Mouse (Mus musculus): ENCODE measurements at regions not wholly inside any gene's neighbourhood (a gene's known extent, or its start where the extent isn't known, plus 50 kb on each side); places are given as distances from the start of the nearest gene placed in this dataset.
"Not testable (repeated sequence)": the region's sequence is repeated elsewhere in the genome, so short reads cannot be mapped to it uniquely, and the experiment has no call there.

- DNase-seq (ENCODE audit: low read depth, low spot score) = no peak
These were observed 67.2 kb downstream of the Qdpr start for GRCm38 (mm10) chr5:45382804-45383203.

- DNase-seq (ENCODE audit: low read depth, low spot score) = no peak
These were observed 71.5 kb downstream of the Qdpr start for GRCm38 (mm10) chr5:45378486-45378885.

- DNase-seq (ENCODE audit: low read depth, low spot score) = no peak
These were observed 77.0 kb downstream of the Qdpr start for GRCm38 (mm10) chr5:45373069-45373468.

- no peak for DNase-seq (ENCODE audit: low read depth, low spot score)
These were observed 81.6 kb downstream of the Qdpr start for GRCm38 (mm10) chr5:45368451-45368850.

GRCm38 (mm10) chr5:45360189-45360588, 89.8 kb downstream of the Qdpr start:
- no peak for DNase-seq (ENCODE audit: low read depth, low spot score)

- no peak for DNase-seq (ENCODE audit: low read depth, low spot score)
These were observed 109.6 kb downstream of the Qdpr start for GRCm38 (mm10) chr5:45340411-45340810.

GRCm38 (mm10) chr5:45336801-45337200, 113.2 kb downstream of the Qdpr start:
- DNase-seq (ENCODE audit: low read depth, low spot score) = no peak

GRCm38 (mm10) chr5:45324468-45324867, 125.6 kb downstream of the Qdpr start:
- not testable (repeated sequence) for DNase-seq (ENCODE audit: low read depth, low spot score)

- peak; percentile 1 for DNase-seq (ENCODE audit: low read depth, low spot score)
These were observed 126.5 kb downstream of the Qdpr start for GRCm38 (mm10) chr5:45323500-45323899.

GRCm38 (mm10) chr5:45318026-45318425, 132.0 kb downstream of the Qdpr start:
- DNase-seq (ENCODE audit: low read depth, low spot score) = no peak

GRCm38 (mm10) chr5:45301120-45301519, 148.9 kb downstream of the Qdpr start:
- DNase-seq (ENCODE audit: low read depth, low spot score) = no peak

- no peak for DNase-seq (ENCODE audit: low read depth, low spot score)
These were observed 151.2 kb downstream of the Qdpr start for GRCm38 (mm10) chr5:45298872-45299271.

- DNase-seq (ENCODE audit: low read depth, low spot score) = no peak
These were observed 154.9 kb downstream of the Qdpr start for GRCm38 (mm10) chr5:45295134-45295533.

- DNase-seq (ENCODE audit: low read depth, low spot score) = no peak
These were observed 157.0 kb downstream of the Qdpr start for GRCm38 (mm10) chr5:45292833-45293546.

- DNase-seq (ENCODE audit: low read depth, low spot score) = peak; percentile 59
These were observed 157.7 kb downstream of the Qdpr start for GRCm38 (mm10) chr5:45292383-45292782.

- no peak for DNase-seq (ENCODE audit: low read depth, low spot score)
These were observed 158.3 kb downstream of the Qdpr start for GRCm38 (mm10) chr5:45291752-45292151.

- DNase-seq (ENCODE audit: low read depth, low spot score) = no peak
These were observed 158.8 kb downstream of the Qdpr start for GRCm38 (mm10) chr5:45291276-45291675.

GRCm38 (mm10) chr5:45286454-45286853, 163.6 kb downstream of the Qdpr start:
- no peak for DNase-seq (ENCODE audit: low read depth, low spot score)

GRCm38 (mm10) chr5:45284680-45285079, 165.4 kb downstream of the Qdpr start:
- no peak for DNase-seq (ENCODE audit: low read depth, low spot score)

GRCm38 (mm10) chr5:45283908-45284415, 166.1 kb downstream of the Qdpr start:
- DNase-seq (ENCODE audit: low read depth, low spot score) = no peak

GRCm38 (mm10) chr5:45282207-45282930, 167.7 kb downstream of the Qdpr start:
- no peak for DNase-seq (ENCODE audit: low read depth, low spot score)

- DNase-seq (ENCODE audit: low read depth, low spot score) = peak; percentile 54
These were observed 171.5 kb downstream of the Qdpr start for GRCm38 (mm10) chr5:45278571-45278970.

- DNase-seq (ENCODE audit: low read depth, low spot score) = no peak
These were observed 172.0 kb downstream of the Qdpr start for GRCm38 (mm10) chr5:45278005-45278432.
